Mouse (Mus musculus): ENCODE data around the gene Syne2.
A peak's percentile ranks its signal among the peaks of the same experiment; 100 is the strongest.

Syne2 gene

GRCm38 (mm10) chr12:75817959-75818452 is at the start of gene Syne2:
TSS of gene Syne2 (plus strand) at chr12:75818134.
- DNase-seq (ENCODE audit: low read depth, low spot score) = peak; percentile 78

- DNase-seq (ENCODE audit: low read depth, low spot score) = no peak
Measured at GRCm38 (mm10) chr12:75771410-75771809, 46.5 kb upstream of the Syne2 start.

- DNase-seq (ENCODE audit: low read depth, low spot score) = peak; percentile 48
Measured at GRCm38 (mm10) chr12:75772424-75773034, 45.4 kb upstream of the Syne2 start.

GRCm38 (mm10) chr12:75781445-75781844 is 36.5 kb upstream of the Syne2 start:
- no peak for DNase-seq (ENCODE audit: low read depth, low spot score)

- DNase-seq (ENCODE audit: low read depth, low spot score) = no peak
Measured at GRCm38 (mm10) chr12:75781995-75782394, 35.9 kb upstream of the Syne2 start.

- DNase-seq (ENCODE audit: low read depth, low spot score) = no peak
Measured at GRCm38 (mm10) chr12:75784271-75784751, 33.6 kb upstream of the Syne2 start.

- DNase-seq (ENCODE audit: low read depth, low spot score) = peak; percentile 69
Measured at GRCm38 (mm10) chr12:75786681-75787080, 31.3 kb upstream of the Syne2 start.

- DNase-seq (ENCODE audit: low read depth, low spot score) = peak; percentile 96
Measured at GRCm38 (mm10) chr12:75789451-75789850, 28.5 kb upstream of the Syne2 start.

- DNase-seq (ENCODE audit: low read depth, low spot score) = no peak
Measured at GRCm38 (mm10) chr12:75794527-75794926, 23.4 kb upstream of the Syne2 start.

- peak; percentile 46 for DNase-seq (ENCODE audit: low read depth, low spot score)
Measured at GRCm38 (mm10) chr12:75796510-75796909, 21.4 kb upstream of the Syne2 start.

GRCm38 (mm10) chr12:75806281-75806680 is 11.7 kb upstream of the Syne2 start:
- peak; percentile 34 for DNase-seq (ENCODE audit: low read depth, low spot score)

- peak; percentile 10 for DNase-seq (ENCODE audit: low read depth, low spot score)
Measured at GRCm38 (mm10) chr12:75813766-75814165, 4.2 kb upstream of the Syne2 start.

- DNase-seq (ENCODE audit: low read depth, low spot score) = no peak
Measured at GRCm38 (mm10) chr12:75814551-75814950, 3.4 kb upstream of the Syne2 start.

- DNase-seq (ENCODE audit: low read depth, low spot score) = peak; percentile 61
Measured at GRCm38 (mm10) chr12:75816981-75817856, 715 bp upstream of the Syne2 start.

GRCm38 (mm10) chr12:75818453-75819434 is 810 bp downstream of the Syne2 start:
- DNase-seq (ENCODE audit: low read depth, low spot score) = peak; percentile 29

- DNase-seq (ENCODE audit: low read depth, low spot score) = no peak
Measured at GRCm38 (mm10) chr12:75819481-75819880, 1.5 kb downstream of the Syne2 start.

- DNase-seq (ENCODE audit: low read depth, low spot score) = no peak
Measured at GRCm38 (mm10) chr12:75820216-75820615, 2.3 kb downstream of the Syne2 start.

- DNase-seq (ENCODE audit: low read depth, low spot score) = no peak
Measured at GRCm38 (mm10) chr12:75822122-75822521, 4.2 kb downstream of the Syne2 start.

- no peak for DNase-seq (ENCODE audit: low read depth, low spot score)
Measured at GRCm38 (mm10) chr12:75823475-75823874, 5.5 kb downstream of the Syne2 start.

GRCm38 (mm10) chr12:75825458-75825857 is 7.5 kb downstream of the Syne2 start:
- no peak for DNase-seq (ENCODE audit: low read depth, low spot score)

- DNase-seq (ENCODE audit: low read depth, low spot score) = peak; percentile 26
Measured at GRCm38 (mm10) chr12:75826699-75827353, 8.9 kb downstream of the Syne2 start.
